Mouse (Mus musculus) forebrain, embryonic 12.5 days (tissue): ENCODE results near the gene Stat5b. TPM values are rescaled to one million over a fixed set of nuclear protein-coding genes. Genes with fewer than 3 reads are reported as not detected.

ENCODE experiments used
- ATAC-seq: fragments of 200-750 bp; cut with Nextera tagmentation; 2 replicates; pipeline ENCODE4 v1.8.0; 2017; ENCODE audit warnings: moderate TSS enrichment; ENCODE audit not compliant: low FRiP score
- H3K27ac ChIP-seq: fragments of 300-500 bp; sonication (generic); 2 replicates; pipeline ENCODE4 v1.5.1; 2016; ENCODE audit warnings: mild to moderate bottlenecking
- H3K27me3 ChIP-seq: fragments of 300-500 bp; sonication (generic); 2 replicates; pipeline ENCODE4 v1.6.1; 2016; ENCODE audit warnings: mild to moderate bottlenecking
- H3K36me3 ChIP-seq: fragments of 300-500 bp; sonication (generic); replicated peaks from 2 replicates; pipeline ENCODE4 v1.6.1; 2016; ENCODE audit warnings: mild to moderate bottlenecking
- H3K4me1 ChIP-seq: fragments of 300-500 bp; sonication (generic); 2 replicates; pipeline ENCODE4 v1.6.1; 2016
- H3K4me2 ChIP-seq: fragments of 300-500 bp; sonication (generic); 2 replicates; pipeline ENCODE4 v1.6.1; 2016; ENCODE audit warnings: mild to moderate bottlenecking, moderate library complexity
- H3K4me3 ChIP-seq: fragments of 300-500 bp; sonication (generic); replicated peaks from 2 replicates; pipeline ENCODE4 v1.5.1; 2016; ENCODE audit warnings: mild to moderate bottlenecking
- H3K9ac ChIP-seq: fragments of 300-500 bp; sonication (generic); 2 replicates; pipeline ENCODE4 v1.6.1; 2016; ENCODE audit warnings: mild to moderate bottlenecking
- H3K9me3 ChIP-seq: fragments of 300-500 bp; sonication (generic); 2 replicates; pipeline ENCODE4 v1.6.1; 2016
- WGBS: fragments of 180-500 bp; shearing (Covaris S2); methylation state at CpG from one replicate; pipeline ENCODE4 v1.1.7; 2016; 5-methylcytosine and 5-hydroxymethylcytosine counted together
- polyA plus RNA-seq: library from polyadenylated mRNA; unstranded; fragments of >200 nt; fragmentation: Nextera tagmentation; extraction: Ambion mirVana; gene quantifications from 2 replicates; pipeline ENCODE4 v1.2.1, GENCODE M21; 2016

Gene Stat5b
- polyA plus RNA-seq, 1 experiment from 2014 or later, result 16.6 TPM

DNA sequence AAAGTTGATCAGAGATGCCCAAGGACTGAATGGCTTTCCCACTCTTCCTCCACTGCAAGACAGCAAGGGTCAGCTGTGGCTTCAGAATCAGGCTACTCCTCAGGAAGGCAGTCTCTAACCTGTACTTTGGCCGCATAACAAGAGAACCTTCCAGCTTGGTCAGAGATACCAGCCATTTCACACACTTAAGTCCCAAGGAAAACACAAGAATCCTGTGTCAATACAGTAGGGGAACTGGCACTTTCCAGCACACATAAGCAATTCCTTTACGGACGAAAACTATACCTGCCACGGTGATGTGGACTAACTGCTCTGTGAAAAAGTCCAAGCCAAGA lies 113.8 kb downstream of the Stat5b start:
- Histone ChIP-seq H3K4me1 (peaks cover 24% of the 10 kb centered on the region), H3K36me3 (0 out of 2 replicates have a peak, but pooled peaks cover 3% of the 10 kb centered on the region), H3K9ac (peak overlapping the region; percentile 92; the same call in 1 of the 2 replicates), H3K4me2 (peak overlapping the region; percentile 94), H3K9me3 (no peaks in the 10 kb centered on the region), H3K27me3 (peaks cover 9% of the 10 kb centered on the region; the same call in 1 of the 2 replicates), H3K27ac (no peak overlapping the region), H3K4me3 (peak overlapping the region; percentile 89)
- no peak for ATAC-seq
- WGBS, result 85% methylated on average over 4 of the region's 4 CpGs

- Histone ChIP-seq H3K4me2 (peak overlapping the region; percentile 94; the same call in 1 of the 2 replicates), H3K4me1 (peaks cover 24% of the 10 kb centered on the region), H3K9me3 (no peaks in the 10 kb centered on the region), H3K27me3 (peaks cover 9% of the 10 kb centered on the region; the same call in 1 of the 2 replicates), H3K9ac (peak overlapping the region; percentile 17), H3K27ac (no peak overlapping the region), H3K4me3 (no peak overlapping the region), H3K36me3 (0 out of 2 replicates have a peak, but pooled peaks cover 3% of the 10 kb centered on the region)
- WGBS, result 86% methylated on average over 14 of the region's 14 CpGs
- no peak for ATAC-seq
Measured at GRCm38 (mm10) chr11:100735954-100736745, 114.4 kb downstream of the Stat5b start.

GRCm38 (mm10) chr11:100735134-100735865 lies 115.2 kb downstream of the Stat5b start:
- Histone ChIP-seq H3K4me2 (peak overlapping the region; percentile 4; the same call in 1 of the 2 replicates), H3K9ac (peak overlapping the region; percentile 17; the same call in 1 of the 2 replicates), H3K36me3 (0 out of 2 replicates have a peak, but pooled peaks cover 3% of the 10 kb centered on the region), H3K27me3 (peaks cover 6% of the 10 kb centered on the region; the same call in 1 of the 2 replicates), H3K9me3 (no peaks in the 10 kb centered on the region), H3K27ac (no peak overlapping the region), H3K4me1 (peaks cover 28% of the 10 kb centered on the region), H3K4me3 (no peak overlapping the region)
- WGBS, result 93% methylated on average over 9 of the region's 9 CpGs
- no peak for ATAC-seq

Other genes with a start within 250 kb of the Stat5b start
- 87.1 and 90.2 TPM in 2 replicates for gene Nkiras2, start 231.5 kb downstream of the Stat5b start, polyA plus RNA-seq
- gene Dnajc7, start 230.6 kb downstream of the Stat5b start, polyA plus RNA-seq, result 299 and 310 TPM in 2 replicates
- 0.12 and 0.61 TPM in 2 replicates for gene Zfp385c, start 158.3 kb downstream of the Stat5b start, polyA plus RNA-seq
- gene Dhx58, start 146.5 kb downstream of the Stat5b start, polyA plus RNA-seq, result 2.1 and 2.6 TPM in 2 replicates
- gene Kat2a, start 138.3 kb downstream of the Stat5b start, polyA plus RNA-seq, result 65.2 and 65.7 TPM in 2 replicates
- gene Hspb9, start 136.9 kb downstream of the Stat5b start, polyA plus RNA-seq, result 0.52 TPM in 1 of 2 replicates, not detected in the other
- 18.2 and 25.2 TPM in 2 replicates for gene Rab5c, start 112.5 kb downstream of the Stat5b start, polyA plus RNA-seq
- gene Kcnh4, start 90.8 kb downstream of the Stat5b start, polyA plus RNA-seq, result 4.4 and 4.7 TPM in 2 replicates
- gene Hcrt, start 87.8 kb downstream of the Stat5b start, polyA plus RNA-seq, result 0.36 TPM in 1 of 2 replicates, not detected in the other
- 3.1 and 3.3 TPM in 2 replicates for gene Ghdc, start 79.8 kb downstream of the Stat5b start, polyA plus RNA-seq
- 1.2 and 1.8 TPM in 2 replicates for gene Stat5a, start 8.6 kb upstream of the Stat5b start, polyA plus RNA-seq
- gene Stat3, start 88.8 kb upstream of the Stat5b start, polyA plus RNA-seq, result 30.8 and 34.1 TPM in 2 replicates
- 29.9 and 35.6 TPM in 2 replicates for gene Cavin1, start 120.2 kb upstream of the Stat5b start, polyA plus RNA-seq
- gene Atp6v0a1, start 158.7 kb upstream of the Stat5b start, polyA plus RNA-seq, result 48.9 and 54.9 TPM in 2 replicates
- gene Naglu, start 219.3 kb upstream of the Stat5b start, polyA plus RNA-seq, result 7.8 and 8.7 TPM in 2 replicates
- 0.19 and 0.33 TPM in 2 replicates for gene Hsd17b1, start 227.7 kb upstream of the Stat5b start, polyA plus RNA-seq
- gene Coasy, start 231.8 kb upstream of the Stat5b start, polyA plus RNA-seq, result 50.7 and 50.9 TPM in 2 replicates
- gene Mlx, start 236.6 kb upstream of the Stat5b start, polyA plus RNA-seq, result 47.6 and 52.6 TPM in 2 replicates
- 59.0 and 62.1 TPM in 2 replicates for gene Psmc3ip, start 244.7 kb upstream of the Stat5b start, polyA plus RNA-seq